Mouse (Mus musculus): ENCODE measurements around the gene Pax8. TPM values are rescaled to one million over a fixed set of nuclear protein-coding genes. Genes with fewer than 3 reads are reported as not detected.

Pax8 gene
- polyA plus RNA-seq, 1 experiment = 0.57 TPM

DNA sequence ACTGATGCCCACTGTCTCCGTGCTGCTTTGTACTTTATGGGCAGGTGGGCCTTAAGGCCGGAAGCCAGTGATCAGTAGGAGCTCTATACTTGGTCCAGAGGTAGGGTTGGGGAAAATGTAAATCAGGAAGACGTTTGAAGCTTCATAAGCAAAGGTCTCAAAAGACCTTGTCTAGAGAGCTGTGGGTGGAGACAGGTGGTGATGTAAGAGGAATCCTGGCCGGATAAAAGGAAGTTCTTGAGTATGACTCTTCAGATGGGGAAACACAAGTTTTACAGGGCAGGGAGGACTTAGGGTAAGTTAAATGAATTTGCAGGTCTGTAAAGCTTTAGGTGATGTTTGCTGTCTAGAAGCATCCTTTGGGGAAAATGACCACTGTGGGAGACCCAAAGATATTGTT, 26.3 kb downstream of the Pax8 start:
- no peak for TF ChIP-seq CTCF (IDR thresholded peaks at IDR 0.05; ENCODE audit: low read depth, low read length)
- no peak for TF ChIP-seq EP300 (IDR thresholded peaks at IDR 0.05; ENCODE audit: insufficient read depth, low read depth, low read length)
- TF ChIP-seq POLR2A (IDR thresholded peaks at IDR 0.05; ENCODE audit: insufficient read depth, low read length) = no peak

GRCm38 (mm10) chr2:24443256-24443790, 32.1 kb downstream of the Pax8 start:
- Histone ChIP-seq H3K4me1 (ENCODE audit: control insufficient read depth, insufficient read depth, low read length) (peaks cover 4% of the 10 kb centered on the region), H3K27ac (ENCODE audit: insufficient read depth, low read length) (no peak overlapping the region), H3K27me3 (ENCODE audit: control insufficient read depth, insufficient read depth, low read length, poor library complexity, severe bottlenecking) (no peaks in the 10 kb centered on the region; the same call in 1 of the 2 replicates), H3K4me3 (ENCODE audit: low read depth, low read length) (no peak overlapping the region), H3K9ac (ENCODE audit: low read depth, poor library complexity, severe bottlenecking) (no peak overlapping the region), H3K9me3 (replicated peaks; ENCODE audit: control insufficient read depth, insufficient read depth, low read length, poor library complexity, severe bottlenecking) (no peaks in the 10 kb centered on the region), H3K36me3 (ENCODE audit: control insufficient read depth, insufficient read depth, low read length, poor library complexity, severe bottlenecking) (no peaks in the 10 kb centered on the region)
- TF ChIP-seq POLR2A (IDR thresholded peaks at IDR 0.05; ENCODE audit: insufficient read depth, low read length) (no peak), EP300 (IDR thresholded peaks at IDR 0.05; ENCODE audit: insufficient read depth, low read depth, low read length) (0 out of 2 replicates have a peak, but pooled peaks have one; percentile 29), CTCF (IDR thresholded peaks at IDR 0.05; ENCODE audit: low read depth, low read length) (no peak)

More for the DNA sequence above, 26.3 kb downstream of the Pax8 start:
- Histone ChIP-seq H3K9ac (ENCODE audit: low read depth, poor library complexity, severe bottlenecking) (no peak overlapping the region), H3K9me3 (replicated peaks; ENCODE audit: control insufficient read depth, insufficient read depth, low read length, poor library complexity, severe bottlenecking) (no peaks in the 10 kb centered on the region), H3K27me3 (ENCODE audit: control insufficient read depth, insufficient read depth, low read length, poor library complexity, severe bottlenecking) (no peaks in the 10 kb centered on the region; the same call in none of the 2 replicates), H3K4me1 (ENCODE audit: control insufficient read depth, insufficient read depth, low read length) (no peaks in the 10 kb centered on the region), H3K4me3 (ENCODE audit: low read depth, low read length) (no peak overlapping the region), H3K36me3 (ENCODE audit: control insufficient read depth, insufficient read depth, low read length, poor library complexity, severe bottlenecking) (no peaks in the 10 kb centered on the region), H3K27ac (ENCODE audit: insufficient read depth, low read length) (no peak overlapping the region)

GRCm38 (mm10) chr2:24442303-24442925, 33.0 kb downstream of the Pax8 start:
- H3K4me3 ChIP-seq (ENCODE audit: low read depth, low read length) = no peak overlapping the region
- TF ChIP-seq POLR2A (IDR thresholded peaks at IDR 0.05; ENCODE audit: insufficient read depth, low read length) = no peak
- no peak for TF ChIP-seq EP300 (IDR thresholded peaks at IDR 0.05; ENCODE audit: insufficient read depth, low read depth, low read length)
- TF ChIP-seq CTCF (IDR thresholded peaks at IDR 0.05; ENCODE audit: low read depth, low read length) = no peak
- peaks cover 4% of the 10 kb centered on the region for H3K4me1 ChIP-seq (ENCODE audit: control insufficient read depth, insufficient read depth, low read length)
- no peaks in the 10 kb centered on the region for H3K36me3 ChIP-seq (ENCODE audit: control insufficient read depth, insufficient read depth, low read length, poor library complexity, severe bottlenecking)
- H3K9ac ChIP-seq (ENCODE audit: low read depth, poor library complexity, severe bottlenecking) = no peak overlapping the region
- H3K27me3 ChIP-seq (ENCODE audit: control insufficient read depth, insufficient read depth, low read length, poor library complexity, severe bottlenecking) = no peaks in the 10 kb centered on the region; the same call in 1 of the 2 replicates
- H3K27ac ChIP-seq (ENCODE audit: insufficient read depth, low read length) = no peak overlapping the region
- no peaks in the 10 kb centered on the region for H3K9me3 ChIP-seq (replicated peaks; ENCODE audit: control insufficient read depth, insufficient read depth, low read length, poor library complexity, severe bottlenecking)

DNA sequence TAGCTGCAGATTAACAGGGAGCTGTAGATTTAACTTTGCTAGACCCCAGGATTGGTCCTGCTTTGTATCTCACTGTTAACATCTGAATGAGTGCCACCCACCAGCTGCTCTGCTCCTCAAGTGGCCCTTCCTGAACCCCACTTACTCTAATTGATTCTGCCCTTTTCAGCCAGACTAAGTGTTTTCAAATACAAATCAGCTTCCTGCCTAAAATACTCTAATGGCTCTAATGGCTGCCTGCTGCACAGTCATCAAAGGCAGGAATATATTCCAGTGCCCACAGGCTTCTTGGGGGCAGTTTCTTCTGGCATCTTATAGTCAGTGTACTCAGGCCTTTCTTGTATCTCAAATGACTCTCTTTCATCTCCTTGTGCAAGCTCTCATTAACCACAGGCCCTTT, 33.5 kb downstream of the Pax8 start:
- no peak for TF ChIP-seq EP300 (IDR thresholded peaks at IDR 0.05; ENCODE audit: insufficient read depth, low read depth, low read length)
- TF ChIP-seq POLR2A (IDR thresholded peaks at IDR 0.05; ENCODE audit: insufficient read depth, low read length) = no peak
- no peak for TF ChIP-seq CTCF (IDR thresholded peaks at IDR 0.05; ENCODE audit: low read depth, low read length)
- H3K4me1 ChIP-seq (ENCODE audit: control insufficient read depth, insufficient read depth, low read length) = peaks cover 4% of the 10 kb centered on the region
- H3K27ac ChIP-seq (ENCODE audit: insufficient read depth, low read length) = no peak overlapping the region
- no peaks in the 10 kb centered on the region for H3K36me3 ChIP-seq (ENCODE audit: control insufficient read depth, insufficient read depth, low read length, poor library complexity, severe bottlenecking)
- no peak overlapping the region for H3K4me3 ChIP-seq (ENCODE audit: low read depth, low read length)
- H3K9ac ChIP-seq (ENCODE audit: low read depth, poor library complexity, severe bottlenecking) = no peak overlapping the region
- H3K9me3 ChIP-seq (replicated peaks; ENCODE audit: control insufficient read depth, insufficient read depth, low read length, poor library complexity, severe bottlenecking) = no peaks in the 10 kb centered on the region
- no peaks in the 10 kb centered on the region; the same call in 1 of the 2 replicates for H3K27me3 ChIP-seq (ENCODE audit: control insufficient read depth, insufficient read depth, low read length, poor library complexity, severe bottlenecking)

GRCm38 (mm10) chr2:24440056-24440455, 35.3 kb downstream of the Pax8 start:
- H3K4me1 ChIP-seq (ENCODE audit: control insufficient read depth, insufficient read depth, low read length) = peaks cover 4% of the 10 kb centered on the region
- no peaks in the 10 kb centered on the region for H3K9me3 ChIP-seq (replicated peaks; ENCODE audit: control insufficient read depth, insufficient read depth, low read length, poor library complexity, severe bottlenecking)
- no peaks in the 10 kb centered on the region for H3K36me3 ChIP-seq (ENCODE audit: control insufficient read depth, insufficient read depth, low read length, poor library complexity, severe bottlenecking)
- H3K27ac ChIP-seq (ENCODE audit: insufficient read depth, low read length) = no peak overlapping the region
- TF ChIP-seq POLR2A (IDR thresholded peaks at IDR 0.05; ENCODE audit: insufficient read depth, low read length) (no peak), EP300 (IDR thresholded peaks at IDR 0.05; ENCODE audit: insufficient read depth, low read depth, low read length) (no peak)
- H3K9ac ChIP-seq (ENCODE audit: low read depth, poor library complexity, severe bottlenecking) = no peak overlapping the region
- no peak overlapping the region for H3K4me3 ChIP-seq (ENCODE audit: low read depth, low read length)
- no peaks in the 10 kb centered on the region for H3K27me3 ChIP-seq (ENCODE audit: control insufficient read depth, insufficient read depth, low read length, poor library complexity, severe bottlenecking)

- no peak overlapping the region for H3K4me3 ChIP-seq (ENCODE audit: low read depth, low read length)
- no peak overlapping the region for H3K9ac ChIP-seq (ENCODE audit: low read depth, poor library complexity, severe bottlenecking)
- no peaks in the 10 kb centered on the region for H3K9me3 ChIP-seq (replicated peaks; ENCODE audit: control insufficient read depth, insufficient read depth, low read length, poor library complexity, severe bottlenecking)
- no peaks in the 10 kb centered on the region for H3K36me3 ChIP-seq (ENCODE audit: control insufficient read depth, insufficient read depth, low read length, poor library complexity, severe bottlenecking)
- no peaks in the 10 kb centered on the region for H3K4me1 ChIP-seq (ENCODE audit: control insufficient read depth, insufficient read depth, low read length)
- no peaks in the 10 kb centered on the region for H3K27me3 ChIP-seq (ENCODE audit: control insufficient read depth, insufficient read depth, low read length, poor library complexity, severe bottlenecking)
- no peak overlapping the region for H3K27ac ChIP-seq (ENCODE audit: insufficient read depth, low read length)
- no peak for TF ChIP-seq EP300 (IDR thresholded peaks at IDR 0.05; ENCODE audit: insufficient read depth, low read depth, low read length)
- TF ChIP-seq POLR2A (IDR thresholded peaks at IDR 0.05; ENCODE audit: insufficient read depth, low read length) = no peak
- no peak for TF ChIP-seq CTCF (IDR thresholded peaks at IDR 0.05; ENCODE audit: low read depth, low read length)
These were observed 39.7 kb downstream of the Pax8 start for GRCm38 (mm10) chr2:24435699-24436098.

Measured in ES-Bruce4 (cell line).